Mouse (Mus musculus): ENCODE results near the gene Glb1l.
"Not testable (repeated sequence)": the region's sequence is repeated elsewhere in the genome, so short reads cannot be mapped to it uniquely, and the experiment has no call there.

Glb1l gene

GRCm38 (mm10) chr1:75210136-75211087 lies at the start of gene Glb1l, which contains the start of gene Stk16:
Gene Glb1l (minus strand): TSS chr1:75210813.
Gene Stk16 (plus strand): TSS chr1:75210838.
- DNase-seq (ENCODE audit: low spot score in 2 of 2), result peak; percentile 94 to 95

GRCm38 (mm10) chr1:75255516-75256046 lies 45.0 kb upstream of the Glb1l start:
- DNase-seq (ENCODE audit: low spot score in 2 of 2), result no peak

- no peak for DNase-seq (ENCODE audit: low spot score in 2 of 2)
These were observed 44.0 kb upstream of the Glb1l start for GRCm38 (mm10) chr1:75254625-75255013.

GRCm38 (mm10) chr1:75253849-75254624 lies 43.4 kb upstream of the Glb1l start:
- peak; percentile 67 to 76 for DNase-seq (ENCODE audit: low spot score in 2 of 2)

- no peak for DNase-seq (ENCODE audit: low spot score in 2 of 2)
These were observed 42.4 kb upstream of the Glb1l start for GRCm38 (mm10) chr1:75253029-75253428.

- DNase-seq (ENCODE audit: low spot score in 2 of 2), result no peak
These were observed 41.7 kb upstream of the Glb1l start for GRCm38 (mm10) chr1:75252308-75252707.

GRCm38 (mm10) chr1:75251112-75251970 lies 40.7 kb upstream of the Glb1l start:
- DNase-seq (ENCODE audit: low spot score in 2 of 2), result no peak

GRCm38 (mm10) chr1:75250498-75250897 lies 39.9 kb upstream of the Glb1l start:
- no peak for DNase-seq (ENCODE audit: low spot score in 2 of 2)

GRCm38 (mm10) chr1:75248041-75248772 lies 37.6 kb upstream of the Glb1l start:
- no peak for DNase-seq (ENCODE audit: low spot score in 2 of 2)

GRCm38 (mm10) chr1:75247071-75247930 lies 36.7 kb upstream of the Glb1l start:
- no peak for DNase-seq (ENCODE audit: low spot score in 2 of 2)

GRCm38 (mm10) chr1:75244836-75245235 lies 34.2 kb upstream of the Glb1l start:
- DNase-seq (ENCODE audit: low spot score in 2 of 2), result peak in 1 of 2 experiments; percentile 77

- no peak for DNase-seq (ENCODE audit: low spot score in 2 of 2)
These were observed 33.7 kb upstream of the Glb1l start for GRCm38 (mm10) chr1:75244175-75244826.

GRCm38 (mm10) chr1:75243411-75243810 lies 32.8 kb upstream of the Glb1l start:
- DNase-seq (ENCODE audit: low spot score in 2 of 2), result no peak

- DNase-seq (ENCODE audit: low spot score in 2 of 2), result peak in 1 of 2 experiments; percentile 55
These were observed 29.0 kb upstream of the Glb1l start for GRCm38 (mm10) chr1:75239591-75239990.

GRCm38 (mm10) chr1:75236117-75237050 lies 25.8 kb upstream of the Glb1l start, which contains the start of gene Dnajb2:
Gene Dnajb2 (plus strand): TSS chr1:75236406.
- peak; percentile 77 to 83 for DNase-seq (ENCODE audit: low spot score in 2 of 2)

- DNase-seq (ENCODE audit: low spot score in 2 of 2), result peak in 1 of 2 experiments; percentile 72
These were observed 24.0 kb upstream of the Glb1l start for GRCm38 (mm10) chr1:75234606-75235005.

GRCm38 (mm10) chr1:75232489-75232888 lies 21.9 kb upstream of the Glb1l start:
- DNase-seq (ENCODE audit: low spot score in 2 of 2), result not testable (repeated sequence)

- DNase-seq (ENCODE audit: low spot score in 2 of 2), result no peak
These were observed 21.1 kb upstream of the Glb1l start, which contains the start of gene A630095N17Rik for GRCm38 (mm10) chr1:75231664-75232152. Gene A630095N17Rik (minus strand): TSS chr1:75232102.

Data from right cerebral cortex, postnatal 36 days (tissue).